ENCODE assay signal across 16 mouse cellular contexts in genomic region chr6:116267110-116267423, GRCm38 (mm10). TPM values are rescaled to one million over a fixed set of nuclear protein-coding genes. Genes with fewer than 3 reads are reported as not detected.
DNase-seq lines count a peak whose midpoint lies in the region; ATAC-seq and TF ChIP-seq lines count a peak whose summit lies in the region.
"Had no signal": no experiment of that assay in that cellular context is flagged by ENCODE, and none has a peak within 500 bp of the region (broad histone marks: within the 10 kb centered on the region; RNA-seq: fewer than 3 reads in every experiment).

No protein-coding gene starts in this region.

- 97% methylated on average over 1 of the region's 1 CpGs for WGBS in kidney, embryonic 15.5 days
- WGBS in liver, embryonic 12.5 days (ENCODE audit: insufficient replicate concordance): 74% methylated on average over 1 of the region's 1 CpGs
- 90% methylated on average over 1 of the region's 1 CpGs for WGBS in midbrain, embryonic 15.5 days
- WGBS in heart, embryonic 11.5 days (ENCODE audit: insufficient replicate concordance): 84% methylated on average over 1 of the region's 1 CpGs

- TF ChIP-seq EP300 in MEL (IDR thresholded peaks at IDR 0.05; ENCODE audit: low read depth in 1 of 2, low read length in 2 of 2): no peak

- H3K36me3 ChIP-seq in kidney, embryonic 15.5 days: peaks cover 8% of the 10 kb centered on the region
- H3K36me3 ChIP-seq in MEL (ENCODE audit: control insufficient read depth in 1 of 2, insufficient read depth in 2 of 2, low read length in 2 of 2): peaks cover 0 to 19% of the 10 kb centered on the region in 2 experiments; a peak in 2 of 4 replicates
- H3K36me3 ChIP-seq in liver, embryonic 12.5 days: peaks cover 8% of the 10 kb centered on the region; the same call in 1 of the 2 replicates
- H3K36me3 ChIP-seq in midbrain, embryonic 15.5 days (replicated peaks): 0 out of 2 replicates have a peak, but pooled peaks cover 7% of the 10 kb centered on the region
- H3K36me3 ChIP-seq in heart, embryonic 11.5 days (ENCODE audit: control insufficient read depth, insufficient read depth, low read length): no peaks in the 10 kb centered on the region
- H3K36me3 ChIP-seq: hindbrain, embryonic 15.5 days had no signal

- H3K27me3 ChIP-seq in kidney, embryonic 15.5 days: no peaks in the 10 kb centered on the region
- H3K27me3 ChIP-seq in MEL (ENCODE audit: control insufficient read depth in 1 of 2, insufficient read depth in 2 of 2, low read length in 2 of 2): no peaks in the 10 kb centered on the region
- H3K27me3 ChIP-seq in liver, embryonic 12.5 days (replicated peaks): no peaks in the 10 kb centered on the region
- H3K27me3 ChIP-seq in midbrain, embryonic 15.5 days (replicated peaks): no peaks in the 10 kb centered on the region
- H3K27me3 ChIP-seq in heart, embryonic 11.5 days (ENCODE audit: control insufficient read depth, insufficient read depth, low read length): no peaks in the 10 kb centered on the region
- H3K27me3 ChIP-seq: heart, embryonic 13.5 days; hindbrain, embryonic 15.5 days; limb, embryonic 12.5 days had no signal

- no peak overlapping the region for H3K9ac ChIP-seq in kidney, embryonic 15.5 days
- peak overlapping the region; percentile 61 for H3K9ac ChIP-seq in MEL (ENCODE audit: control insufficient read depth, low read depth, low read length, poor library complexity, severe bottlenecking)
- H3K9ac ChIP-seq in liver, embryonic 12.5 days: no peak overlapping the region
- H3K9ac ChIP-seq in midbrain, embryonic 15.5 days: no peak overlapping the region
- no peak overlapping the region for H3K9ac ChIP-seq in heart, embryonic 11.5 days (ENCODE audit: low read depth, low read length)
- H3K9ac ChIP-seq: hindbrain, embryonic 15.5 days had no signal

- TF ChIP-seq CTCF in MEL (IDR thresholded peaks at IDR 0.05 in 2 of 3, conservative IDR thresholded peaks at IDR 0.05 in 1 of 3; ENCODE audit: control insufficient read depth in 1 of 3, insufficient read depth in 1 of 3, low read depth in 2 of 3, low read length in 3 of 3, poor library complexity in 1 of 3, severe bottlenecking in 1 of 3): peak in 2 of 3 experiments; percentile 34 to 61; a peak in 4 of 6 replicates

- H3K4me2 ChIP-seq in kidney, embryonic 15.5 days: peak overlapping the region; percentile 49; the same call in 1 of the 2 replicates
- H3K4me2 ChIP-seq in liver, embryonic 12.5 days: peak overlapping the region; percentile 89
- no peak overlapping the region; the same call in 1 of the 2 replicates for H3K4me2 ChIP-seq in midbrain, embryonic 15.5 days
- H3K4me2 ChIP-seq in heart, embryonic 11.5 days: no peak overlapping the region

- peak; percentile 16 for TF ChIP-seq RAD21 in MEL (IDR thresholded peaks at IDR 0.05; ENCODE audit: low read depth, low read length)

- no peaks in the 10 kb centered on the region for H3K9me3 ChIP-seq in kidney, embryonic 15.5 days (replicated peaks)
- no peaks in the 10 kb centered on the region for H3K9me3 ChIP-seq in MEL (replicated peaks; ENCODE audit: insufficient read depth, low read length)
- no peaks in the 10 kb centered on the region for H3K9me3 ChIP-seq in liver, embryonic 12.5 days (replicated peaks)
- no peaks in the 10 kb centered on the region for H3K9me3 ChIP-seq in midbrain, embryonic 15.5 days
- no peaks in the 10 kb centered on the region for H3K9me3 ChIP-seq in heart, embryonic 11.5 days (replicated peaks; ENCODE audit: control insufficient read depth, low read length)
- H3K9me3 ChIP-seq: heart, embryonic 13.5 days; hindbrain, embryonic 15.5 days; limb, embryonic 12.5 days had no signal

- peaks cover 10% of the 10 kb centered on the region for H3K4me1 ChIP-seq in kidney, embryonic 15.5 days
- H3K4me1 ChIP-seq in MEL (ENCODE audit: control insufficient read depth in 1 of 2, insufficient read depth in 2 of 2, low read length in 2 of 2): peaks cover 0 to 15% of the 10 kb centered on the region in 2 experiments; a peak in 3 of 4 replicates
- peaks cover 37% of the 10 kb centered on the region for H3K4me1 ChIP-seq in liver, embryonic 12.5 days
- peaks cover 25% of the 10 kb centered on the region for H3K4me1 ChIP-seq in midbrain, embryonic 15.5 days
- H3K4me1 ChIP-seq in heart, embryonic 11.5 days (ENCODE audit: control insufficient read depth, insufficient read depth, low read length): peaks cover 2% of the 10 kb centered on the region; the same call in 1 of the 2 replicates

- no peak overlapping the region for H3K4me3 ChIP-seq in kidney, embryonic 15.5 days (replicated peaks)
- peak overlapping the region in 1 of 2 experiments; percentile 51; a peak in 2 of 4 replicates for H3K4me3 ChIP-seq in MEL (ENCODE audit: control insufficient read depth in 1 of 2, insufficient read depth in 1 of 2, low read depth in 2 of 2, low read length in 2 of 2)
- H3K4me3 ChIP-seq in liver, embryonic 12.5 days: no peak overlapping the region; the same call in 1 of the 2 replicates
- H3K4me3 ChIP-seq in midbrain, embryonic 15.5 days: no peak overlapping the region
- no peak overlapping the region for H3K4me3 ChIP-seq in heart, embryonic 11.5 days (ENCODE audit: low read depth, low read length)

- H3K27ac ChIP-seq in kidney, embryonic 15.5 days: no peak overlapping the region
- peak overlapping the region; percentile 76 for H3K27ac ChIP-seq in MEL (ENCODE audit: control insufficient read depth, low read depth, low read length)
- peak overlapping the region; percentile 75 for H3K27ac ChIP-seq in liver, embryonic 12.5 days
- peak overlapping the region; percentile 70; the same call in 1 of the 2 replicates for H3K27ac ChIP-seq in midbrain, embryonic 15.5 days
- H3K27ac ChIP-seq in heart, embryonic 11.5 days (ENCODE audit: low read depth, low read length): no peak overlapping the region
- H3K27ac ChIP-seq: heart, embryonic 13.5 days; hindbrain, embryonic 15.5 days had no signal

- TF ChIP-seq POLR2A in MEL (IDR thresholded peaks at IDR 0.05; ENCODE audit: control insufficient read depth in 1 of 2, insufficient read depth in 1 of 2, low read depth in 1 of 2, low read length in 2 of 2, poor library complexity in 1 of 2): no peak

- H3K79me2 ChIP-seq in MEL (ENCODE audit: control insufficient read depth, insufficient read depth, low read length, poor library complexity): peaks cover 4% of the 10 kb centered on the region

- DNase-seq in kidney, adult 8-10 months: no peak
- peak; percentile 46 for DNase-seq in MEL (ENCODE audit: low read depth, low spot score)
- no peak for DNase-seq in heart, adult 11 months
- DNase-seq: adrenal gland, postnatal 25 days; cerebellum, adult 11 months; kidney, postnatal 25 days; layer of hippocampus, postnatal 36 days; lung, postnatal 14 days; right cerebral cortex, postnatal 25 days had no signal

- no peak for ATAC-seq in kidney, embryonic 15.5 days (replicated peaks; ENCODE audit: low FRiP score)
- no peak for ATAC-seq in liver, embryonic 12.5 days
- no peak for ATAC-seq in midbrain, embryonic 15.5 days (replicated peaks)
- no peak for ATAC-seq in heart, embryonic 11.5 days (replicated peaks; ENCODE audit: insufficient number of reproducible peaks, low FRiP score, low TSS enrichment)

TF ChIP-seq in MEL, 35 proteins besides CTCF, POLR2A, EP300 and RAD21:
- TF ChIP-seq MXI1 (IDR thresholded peaks at IDR 0.05; ENCODE audit: low read depth, low read length) (peak; percentile 25; the same call in 1 of the 2 replicates), MAX (IDR thresholded peaks at IDR 0.05; ENCODE audit: low read length) (0 out of 2 replicates have a peak, but pooled peaks have one; percentile 20), SMC3 (IDR thresholded peaks at IDR 0.05; ENCODE audit: low read depth, low read length) (peak; percentile 56), MYC (IDR thresholded peaks at IDR 0.05; ENCODE audit: low read depth, low read length) (peak; percentile 85), HCFC1 (IDR thresholded peaks at IDR 0.05; ENCODE audit: low read depth, low read length) (0 out of 2 replicates have a peak, but pooled peaks have one; percentile 25), POLR2AphosphoS2 (IDR thresholded peaks at IDR 0.05; ENCODE audit: low read length) (no peak), ZMIZ1 (IDR thresholded peaks at IDR 0.05; ENCODE audit: low read depth, low read length) (no peak)

RNA-seq across cellular contexts. Expression of gene Zfand4, which starts 3.0 kb away (rescaled TPM):
- polyA plus RNA-seq in kidney, embryonic 15.5 days (2015; fragmentation: Nextera tagmentation; extraction: Ambion mirVana): 6.7 and 7.6 TPM in 2 replicates
- total RNA-seq in MEL (2012; rRNA removed): 4.3 and 4.4 TPM in 2 replicates
- 1 to 10 TPM in 1 of 2 experiments, not detected in 1; 5.5 TPM for polyA plus RNA-seq in MEL (2012; ENCODE audit: insufficient read depth in 1 of 2, insufficient read length in 2 of 2, low read depth in 1 of 2, low replicate concordance in 2 of 2, missing spikeins in 1 of 2)
- 6.1 and 6.6 TPM in 2 replicates for polyA plus RNA-seq in liver, embryonic 12.5 days (2016; fragmentation: Nextera tagmentation; extraction: Ambion mirVana)
- polyA plus RNA-seq in midbrain, embryonic 15.5 days (2015; fragmentation: Nextera tagmentation; extraction: Ambion mirVana): 6.8 and 8.5 TPM in 2 replicates
- 4.5 and 6.3 TPM in 2 replicates for polyA plus RNA-seq in heart, embryonic 11.5 days (2014; fragmentation: Nextera tagmentation; extraction: Ambion mirVana)

RNA-seq across cellular contexts. Expression of gene Washc2, which starts 59.2 kb away (rescaled TPM):
- 52.2 and 58.1 TPM in 2 replicates for polyA plus RNA-seq in kidney, embryonic 15.5 days (2015; fragmentation: Nextera tagmentation; extraction: Ambion mirVana)
- 25.3 and 28.6 TPM in 2 replicates for total RNA-seq in MEL (2012; rRNA removed)
- 10 to 100 TPM in 1 of 2 experiments, not detected in 1; 38.3 TPM for polyA plus RNA-seq in MEL (2012; ENCODE audit: insufficient read depth in 1 of 2, insufficient read length in 2 of 2, low read depth in 1 of 2, low replicate concordance in 2 of 2, missing spikeins in 1 of 2)
- 18.7 and 18.9 TPM in 2 replicates for polyA plus RNA-seq in liver, embryonic 12.5 days (2016; fragmentation: Nextera tagmentation; extraction: Ambion mirVana)
- 68.4 and 76.4 TPM in 2 replicates for polyA plus RNA-seq in midbrain, embryonic 15.5 days (2015; fragmentation: Nextera tagmentation; extraction: Ambion mirVana)
- 31.1 and 40.2 TPM in 2 replicates for polyA plus RNA-seq in heart, embryonic 11.5 days (2014; fragmentation: Nextera tagmentation; extraction: Ambion mirVana)

Comparison
In these comparisons a context has a peak if more than half of its experiments do, and no peak if none do; other contexts are left out.
1. H3K27ac ChIP-seq: peak in MEL (single experiment), liver, embryonic 12.5 days (single experiment) and midbrain, embryonic 15.5 days (single experiment); none in kidney, embryonic 15.5 days (single experiment) and heart, embryonic 11.5 days (single experiment).
2. H3K4me2 ChIP-seq: peak in kidney, embryonic 15.5 days (single experiment) and liver, embryonic 12.5 days (single experiment); none in midbrain, embryonic 15.5 days (single experiment) and heart, embryonic 11.5 days (single experiment).